Mouse (Mus musculus) kidney, adult 2 months (tissue): Measurements from ENCODE around the gene F2rl3. TPM values are rescaled to one million over a fixed set of nuclear protein-coding genes. Genes with fewer than 3 reads are reported as not detected.

ENCODE experiments used
- DNase-seq: peaks from one replicate; pipeline ENCODE4 v3.0.0; 2021
- H3K27ac ChIP-seq: fragments of 200-500 bp; 2 replicates; pipeline ENCODE4 v1.5.1; 2012; ENCODE audit warnings: low read depth, low read length, control low read depth, inconsistent platforms; ENCODE audit not compliant: insufficient read depth
- H3K27me3 ChIP-seq: fragments of 200-500 bp; replicated peaks from 2 replicates; pipeline ENCODE4 v1.6.1; 2012; ENCODE audit warnings: mild to moderate bottlenecking, moderate library complexity, low read length, inconsistent platforms; ENCODE audit not compliant: control insufficient read depth, insufficient read depth
- H3K36me3 ChIP-seq: fragments of 200-500 bp; 2 replicates; pipeline ENCODE4 v1.6.1; 2012; ENCODE audit warnings: mild to moderate bottlenecking, moderate library complexity, low read length, inconsistent platforms; ENCODE audit not compliant: control insufficient read depth, insufficient read depth
- H3K4me1 ChIP-seq: fragments of 200-500 bp; 2 replicates; pipeline ENCODE4 v1.6.1; 2011; ENCODE audit warnings: low read length; ENCODE audit not compliant: control insufficient read depth, insufficient read depth
- H3K4me3 ChIP-seq: fragments of 200-500 bp; 2 replicates; pipeline ENCODE4 v1.5.1; 2011; ENCODE audit warnings: mild to moderate bottlenecking, low read depth, low read length, control low read depth; ENCODE audit not compliant: insufficient read depth
- CTCF ChIP-seq: fragments of 200-500 bp; conservative IDR thresholded peaks from 2 replicates; pipeline ENCODE4 v1.5.1; 2011; ENCODE audit warnings: low read depth, mild to moderate bottlenecking, control low read depth, low read length, moderate library complexity, mixed read lengths; ENCODE audit not compliant: insufficient read depth, insufficient read length
- POLR2A ChIP-seq: fragments of 200-500 bp; IDR thresholded peaks from one replicate; pipeline ENCODE4 v1.6.1; 2011; ENCODE audit warnings: low read depth, low read length, control low read depth
- WGBS: fragments of 180-500 bp; shearing (Covaris S2); methylation state at CpG from one replicate; pipeline ENCODE4 v1.1.7; 2018; 5-methylcytosine and 5-hydroxymethylcytosine counted together
- polyA plus RNA-seq: library from polyadenylated mRNA; depleted of rRNA; stranded (reverse); fragments of >200 nt; gene quantifications from 2 replicates; pipeline ENCODE4 v1.2.3, GENCODE M21; 2012

F2rl3 gene
- polyA plus RNA-seq, 1 experiment = 2.2 TPM

- Histone ChIP-seq H3K36me3 (peaks cover 3% of the 10 kb centered on the region), H3K27me3 (no peaks in the 10 kb centered on the region), H3K27ac (no peak overlapping the region), H3K4me3 (no peak overlapping the region), H3K4me1 (no peaks in the 10 kb centered on the region)
- DNase-seq = no peak
- WGBS = 97% methylated on average over 9 of the region's 9 CpGs
- TF ChIP-seq POLR2A = no peak
- no peak for TF ChIP-seq CTCF
Observed at GRCm38 (mm10) chr8:72753165-72753564, 8.5 kb upstream of the F2rl3 start.

GRCm38 (mm10) chr8:72753781-72754180, 7.9 kb upstream of the F2rl3 start:
- H3K27ac ChIP-seq = no peak overlapping the region
- H3K36me3 ChIP-seq = peaks cover 3% of the 10 kb centered on the region
- H3K4me3 ChIP-seq = no peak overlapping the region
- no peaks in the 10 kb centered on the region for H3K27me3 ChIP-seq
- DNase-seq = no peak
- H3K4me1 ChIP-seq = no peaks in the 10 kb centered on the region
- no peak for TF ChIP-seq CTCF
- no peak for TF ChIP-seq POLR2A
- 92% methylated on average over 2 of the region's 2 CpGs for WGBS

GRCm38 (mm10) chr8:72756031-72756430, 5.6 kb upstream of the F2rl3 start:
- H3K4me3 ChIP-seq = no peak overlapping the region
- H3K36me3 ChIP-seq = peaks cover 3% of the 10 kb centered on the region
- no peak overlapping the region for H3K27ac ChIP-seq
- DNase-seq = no peak
- H3K4me1 ChIP-seq = no peaks in the 10 kb centered on the region
- H3K27me3 ChIP-seq = no peaks in the 10 kb centered on the region
- WGBS = 99% methylated on average over 2 of the region's 2 CpGs
- no peak for TF ChIP-seq POLR2A
- TF ChIP-seq CTCF = no peak

GRCm38 (mm10) chr8:72756771-72757390, 4.8 kb upstream of the F2rl3 start:
- DNase-seq = no peak
- 97% methylated on average over 35 of the region's 35 CpGs for WGBS
- peaks cover 3% of the 10 kb centered on the region for H3K36me3 ChIP-seq

GRCm38 (mm10) chr8:72757426-72758195, 4.1 kb upstream of the F2rl3 start:
- Histone ChIP-seq H3K4me1 (no peaks in the 10 kb centered on the region), H3K27me3 (no peaks in the 10 kb centered on the region), H3K4me3 (no peak overlapping the region), H3K36me3 (peaks cover 3% of the 10 kb centered on the region), H3K27ac (no peak overlapping the region)
- TF ChIP-seq POLR2A (no peak), CTCF (no peak)
- no peak for DNase-seq
- WGBS = 83% methylated on average over 15 of the region's 15 CpGs

More at GRCm38 (mm10) chr8:72756771-72757390, 4.8 kb upstream of the F2rl3 start:
- H3K4me1 ChIP-seq = no peaks in the 10 kb centered on the region
- H3K27me3 ChIP-seq = no peaks in the 10 kb centered on the region
- no peak overlapping the region for H3K4me3 ChIP-seq
- no peak overlapping the region for H3K27ac ChIP-seq
- TF ChIP-seq POLR2A (no peak), CTCF (no peak)

GRCm38 (mm10) chr8:72758310-72758709, 3.4 kb upstream of the F2rl3 start:
- peaks cover 3% of the 10 kb centered on the region for H3K36me3 ChIP-seq
- no peak for DNase-seq

GRCm38 (mm10) chr8:72760216-72760615, 1.5 kb upstream of the F2rl3 start:
- 82% methylated on average over 3 of the region's 3 CpGs for WGBS
- H3K4me1 ChIP-seq = no peaks in the 10 kb centered on the region
- no peaks in the 10 kb centered on the region for H3K27me3 ChIP-seq
- no peak for TF ChIP-seq POLR2A
- no peak for TF ChIP-seq CTCF
- no peak overlapping the region for H3K27ac ChIP-seq
- no peak for DNase-seq
- H3K4me3 ChIP-seq = no peak overlapping the region
- H3K36me3 ChIP-seq = peaks cover 3% of the 10 kb centered on the region

More at GRCm38 (mm10) chr8:72758310-72758709, 3.4 kb upstream of the F2rl3 start:
- no peak for TF ChIP-seq POLR2A
- H3K4me3 ChIP-seq = no peak overlapping the region
- no peaks in the 10 kb centered on the region for H3K27me3 ChIP-seq
- no peak overlapping the region for H3K27ac ChIP-seq
- no peaks in the 10 kb centered on the region for H3K4me1 ChIP-seq
